Mouse (Mus musculus): ENCODE results near the gene Parp3. TPM values are rescaled to one million over a fixed set of nuclear protein-coding genes. Genes with fewer than 3 reads are reported as not detected.
A peak's percentile ranks its signal among the peaks of the same experiment; 100 is the strongest.

Gene Parp3
- polyA plus RNA-seq, 1 experiment from 2014 or later: 3.0 TPM

GRCm38 (mm10) chr9:106462430-106462800 is 14.3 kb downstream of the Parp3 start:
- Histone ChIP-seq H3K9me3 (ENCODE audit: control insufficient read depth, low read length) (no peaks in the 10 kb centered on the region), H3K4me3 (ENCODE audit: low read length) (no peak overlapping the region), H3K4me2 (ENCODE audit: low read depth, low read length) (no peak overlapping the region), H3K4me1 (ENCODE audit: control insufficient read depth, insufficient read depth, low read length) (peaks cover 16% of the 10 kb centered on the region), H3K27me3 (replicated peaks; ENCODE audit: control insufficient read depth, insufficient read depth, low read length) (peaks cover 21% of the 10 kb centered on the region), H3K27ac (ENCODE audit: low read length) (no peak overlapping the region), H3K9ac (ENCODE audit: low read depth, low read length) (no peak overlapping the region), H3K36me3 (ENCODE audit: control insufficient read depth, insufficient read depth, low read length) (no peaks in the 10 kb centered on the region)
- 94% methylated on average over 12 of the region's 12 CpGs for WGBS
- ATAC-seq: no peak

- H3K4me1 ChIP-seq (ENCODE audit: control insufficient read depth, insufficient read depth, low read length): peaks cover 22% of the 10 kb centered on the region
- no peak overlapping the region for H3K9ac ChIP-seq (ENCODE audit: low read depth, low read length)
- no peak overlapping the region for H3K4me2 ChIP-seq (ENCODE audit: low read depth, low read length)
- no peaks in the 10 kb centered on the region for H3K36me3 ChIP-seq (ENCODE audit: control insufficient read depth, insufficient read depth, low read length)
- no peak overlapping the region for H3K27ac ChIP-seq (ENCODE audit: low read length)
- no peak overlapping the region for H3K4me3 ChIP-seq (ENCODE audit: low read length)
- peaks cover 21% of the 10 kb centered on the region for H3K27me3 ChIP-seq (replicated peaks; ENCODE audit: control insufficient read depth, insufficient read depth, low read length)
- H3K9me3 ChIP-seq (ENCODE audit: control insufficient read depth, low read length): no peaks in the 10 kb centered on the region
- ATAC-seq: no peak
- WGBS: 88% methylated on average over 16 of the region's 16 CpGs
Measured at GRCm38 (mm10) chr9:106461641-106462429, 14.9 kb downstream of the Parp3 start.

- Histone ChIP-seq H3K9me3 (ENCODE audit: control insufficient read depth, low read length) (no peaks in the 10 kb centered on the region), H3K27me3 (replicated peaks; ENCODE audit: control insufficient read depth, insufficient read depth, low read length) (peaks cover 20% of the 10 kb centered on the region), H3K4me1 (ENCODE audit: control insufficient read depth, insufficient read depth, low read length) (peaks cover 30% of the 10 kb centered on the region), H3K4me3 (ENCODE audit: low read length) (no peak overlapping the region), H3K9ac (ENCODE audit: low read depth, low read length) (no peak overlapping the region), H3K4me2 (ENCODE audit: low read depth, low read length) (no peak overlapping the region), H3K36me3 (ENCODE audit: control insufficient read depth, insufficient read depth, low read length) (no peaks in the 10 kb centered on the region), H3K27ac (ENCODE audit: low read length) (no peak overlapping the region)
- WGBS: 89% methylated on average over 9 of the region's 9 CpGs
- ATAC-seq: no peak
Measured at GRCm38 (mm10) chr9:106461026-106461415, 15.7 kb downstream of the Parp3 start.

- WGBS: 79% methylated on average over 18 of the region's 18 CpGs
- Histone ChIP-seq H3K27ac (ENCODE audit: low read length) (no peak overlapping the region), H3K4me2 (ENCODE audit: low read depth, low read length) (no peak overlapping the region), H3K4me3 (ENCODE audit: low read length) (no peak overlapping the region), H3K9me3 (ENCODE audit: control insufficient read depth, low read length) (no peaks in the 10 kb centered on the region), H3K9ac (ENCODE audit: low read depth, low read length) (no peak overlapping the region), H3K36me3 (ENCODE audit: control insufficient read depth, insufficient read depth, low read length) (no peaks in the 10 kb centered on the region), H3K27me3 (replicated peaks; ENCODE audit: control insufficient read depth, insufficient read depth, low read length) (peaks cover 15% of the 10 kb centered on the region), H3K4me1 (ENCODE audit: control insufficient read depth, insufficient read depth, low read length) (peaks cover 33% of the 10 kb centered on the region)
- ATAC-seq: no peak
Measured at GRCm38 (mm10) chr9:106460401-106461025, 16.2 kb downstream of the Parp3 start.

DNA sequence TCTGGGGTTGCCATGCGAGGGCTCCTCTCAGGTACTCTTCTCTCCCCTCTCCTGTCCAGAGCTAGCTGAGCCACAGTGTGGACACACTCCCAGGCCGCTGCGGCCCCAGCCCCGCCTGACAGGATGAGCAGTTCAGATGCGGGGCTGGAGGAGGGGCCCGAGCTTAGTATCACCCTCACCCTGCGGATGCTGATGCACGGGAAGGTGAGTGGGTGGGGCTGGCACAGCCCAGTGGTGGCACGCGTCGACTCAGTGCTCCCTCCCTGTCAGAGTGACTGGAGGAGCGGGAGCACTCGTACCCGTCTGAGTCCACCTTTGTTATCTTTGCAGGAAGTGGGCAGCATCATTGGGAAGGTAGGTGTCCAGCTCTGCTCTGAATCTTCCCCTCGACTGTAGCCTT is 16.8 kb downstream of the Parp3 start:
- H3K27me3 ChIP-seq (replicated peaks; ENCODE audit: control insufficient read depth, insufficient read depth, low read length): peaks cover 10% of the 10 kb centered on the region; the same call in 1 of the 2 replicates
- H3K4me3 ChIP-seq (ENCODE audit: low read length): no peak overlapping the region
- no peak overlapping the region for H3K4me2 ChIP-seq (ENCODE audit: low read depth, low read length)
- WGBS: 75% methylated on average over 15 of the region's 15 CpGs
- peaks cover 33% of the 10 kb centered on the region for H3K4me1 ChIP-seq (ENCODE audit: control insufficient read depth, insufficient read depth, low read length)
- H3K9ac ChIP-seq (ENCODE audit: low read depth, low read length): no peak overlapping the region
- ATAC-seq: no peak
- no peaks in the 10 kb centered on the region for H3K9me3 ChIP-seq (ENCODE audit: control insufficient read depth, low read length)
- no peak overlapping the region for H3K27ac ChIP-seq (ENCODE audit: low read length)
- no peaks in the 10 kb centered on the region for H3K36me3 ChIP-seq (ENCODE audit: control insufficient read depth, insufficient read depth, low read length)

GRCm38 (mm10) chr9:106457920-106458319 is 18.8 kb downstream of the Parp3 start:
- ATAC-seq: no peak
- no peak overlapping the region for H3K9ac ChIP-seq (ENCODE audit: low read depth, low read length)
- no peaks in the 10 kb centered on the region for H3K27me3 ChIP-seq (replicated peaks; ENCODE audit: control insufficient read depth, insufficient read depth, low read length)
- peaks cover 37% of the 10 kb centered on the region for H3K4me1 ChIP-seq (ENCODE audit: control insufficient read depth, insufficient read depth, low read length)
- no peaks in the 10 kb centered on the region for H3K9me3 ChIP-seq (ENCODE audit: control insufficient read depth, low read length)
- no peak overlapping the region for H3K27ac ChIP-seq (ENCODE audit: low read length)
- H3K4me3 ChIP-seq (ENCODE audit: low read length): no peak overlapping the region
- WGBS: 70% methylated on average over 5 of the region's 5 CpGs
- no peaks in the 10 kb centered on the region for H3K36me3 ChIP-seq (ENCODE audit: control insufficient read depth, insufficient read depth, low read length)
- H3K4me2 ChIP-seq (ENCODE audit: low read depth, low read length): no peak overlapping the region

- ATAC-seq: no peak
- Histone ChIP-seq H3K36me3 (ENCODE audit: control insufficient read depth, insufficient read depth, low read length) (no peaks in the 10 kb centered on the region), H3K4me3 (ENCODE audit: low read length) (no peak overlapping the region), H3K4me1 (ENCODE audit: control insufficient read depth, insufficient read depth, low read length) (peaks cover 41% of the 10 kb centered on the region), H3K27me3 (replicated peaks; ENCODE audit: control insufficient read depth, insufficient read depth, low read length) (no peaks in the 10 kb centered on the region), H3K27ac (ENCODE audit: low read length) (peak overlapping the region; percentile 26; the same call in 1 of the 2 replicates), H3K9ac (ENCODE audit: low read depth, low read length) (peak overlapping the region; percentile 32; the same call in 1 of the 2 replicates), H3K4me2 (ENCODE audit: low read depth, low read length) (0 out of 2 replicates have a peak overlapping the region, but pooled peaks have one; percentile 1), H3K9me3 (ENCODE audit: control insufficient read depth, low read length) (no peaks in the 10 kb centered on the region)
- WGBS: 59% methylated on average over 9 of the region's 9 CpGs
Measured at GRCm38 (mm10) chr9:106457163-106457559, 19.6 kb downstream of the Parp3 start.

- no peak overlapping the region for H3K4me3 ChIP-seq (ENCODE audit: low read length)
- no peaks in the 10 kb centered on the region for H3K36me3 ChIP-seq (ENCODE audit: control insufficient read depth, insufficient read depth, low read length)
- no peaks in the 10 kb centered on the region for H3K27me3 ChIP-seq (replicated peaks; ENCODE audit: control insufficient read depth, insufficient read depth, low read length)
- 47% methylated on average over 15 of the region's 15 CpGs for WGBS
- peaks cover 41% of the 10 kb centered on the region for H3K4me1 ChIP-seq (ENCODE audit: control insufficient read depth, insufficient read depth, low read length)
- H3K9me3 ChIP-seq (ENCODE audit: control insufficient read depth, low read length): no peaks in the 10 kb centered on the region
- H3K9ac ChIP-seq (ENCODE audit: low read depth, low read length): peak overlapping the region; percentile 32
- H3K27ac ChIP-seq (ENCODE audit: low read length): peak overlapping the region; percentile 26; the same call in 1 of the 2 replicates
- no peak for ATAC-seq
- peak overlapping the region; percentile 1 for H3K4me2 ChIP-seq (ENCODE audit: low read depth, low read length)
Measured at GRCm38 (mm10) chr9:106456325-106457162, 20.2 kb downstream of the Parp3 start.

Measured in intestine, embryonic 16.5 days (tissue).